Mouse (Mus musculus) small intestine, adult 2 months (tissue): ENCODE measurements around the gene M1ap.

Experiments used
- CTCF ChIP-seq: fragments of 200-500 bp; IDR thresholded peaks from 2 replicates; pipeline ENCODE4 v1.5.1; 2012; ENCODE audit warnings: low read depth, mild to moderate bottlenecking, control low read depth, inconsistent platforms, low read length, moderate library complexity, mixed read lengths; ENCODE audit not compliant: insufficient replicate concordance, insufficient read length; ENCODE audit errors: extremely low read depth
- POLR2A ChIP-seq: fragments of 200-500 bp; IDR thresholded peaks from 2 replicates; pipeline ENCODE4 v1.6.1; 2012; ENCODE audit warnings: low read depth, mild to moderate bottlenecking, control low read depth, inconsistent platforms, low read length, moderate library complexity

- TF ChIP-seq CTCF (peak; percentile 35; the same call in 1 of the 2 replicates), POLR2A (no peak)
Measured at GRCm38 (mm10) chr6:83054871-83055431, 108.2 kb downstream of the M1ap start, which contains the start of gene Htra2.
